Mouse (Mus musculus): Measurements from ENCODE around the gene Rtca. TPM values are rescaled to one million over a fixed set of nuclear protein-coding genes. Genes with fewer than 3 reads are reported as not detected.

Rtca gene
- polyA plus RNA-seq, 1 experiment from 2014 or later = 68.6 TPM

DNA sequence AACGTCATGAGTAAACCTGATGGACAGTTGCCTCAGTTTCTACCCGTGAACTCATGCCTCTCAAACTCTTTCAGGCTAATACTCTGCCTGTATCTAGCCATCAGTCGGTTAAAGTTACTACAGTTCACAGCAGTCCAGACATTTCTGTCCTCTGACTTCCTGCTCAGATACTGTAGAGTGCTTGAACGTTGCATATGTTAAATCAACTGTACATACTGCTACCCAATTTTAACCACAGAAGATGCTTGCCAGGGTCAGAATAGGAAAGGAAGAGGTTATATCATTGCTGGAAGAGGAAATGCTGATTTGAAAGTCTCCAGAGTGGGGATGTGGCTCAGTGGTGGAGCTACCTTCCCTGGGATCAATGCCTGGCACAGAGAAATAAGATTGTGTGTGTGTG, 24.7 kb downstream of the Rtca start:
- WGBS (ENCODE audit: insufficient replicate concordance) = 72% methylated on average over 4 of the region's 4 CpGs
- Histone ChIP-seq H3K9ac (ENCODE audit: low read depth, low read length) (no peak overlapping the region), H3K9me3 (replicated peaks; ENCODE audit: control insufficient read depth, low read length) (no peaks in the 10 kb centered on the region)

DNA sequence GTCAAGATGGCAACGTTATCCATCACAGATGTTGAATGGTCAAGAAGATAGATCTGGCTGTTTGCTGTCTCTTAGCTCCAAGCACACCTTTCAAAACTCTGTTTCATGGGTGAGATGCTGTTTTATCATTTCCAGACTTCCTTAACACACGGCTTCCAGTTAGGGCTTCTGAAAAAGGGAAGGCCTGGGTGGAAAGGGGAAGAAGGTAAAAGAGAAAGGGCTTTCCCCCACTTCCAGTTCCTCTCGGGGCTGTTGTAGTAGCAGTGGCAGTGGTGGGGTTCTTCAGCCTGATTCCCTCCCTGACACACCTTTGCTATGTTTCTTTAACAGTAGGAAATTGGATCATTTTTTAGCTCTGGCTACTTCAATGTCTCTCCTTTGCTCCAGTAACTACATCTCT, 25.3 kb downstream of the Rtca start:
- H3K27me3 ChIP-seq (ENCODE audit: control insufficient read depth, insufficient read depth, low read length) = no peaks in the 10 kb centered on the region
- no peak overlapping the region for H3K9ac ChIP-seq (ENCODE audit: low read depth, low read length)
- H3K4me2 ChIP-seq = no peak overlapping the region
- H3K4me1 ChIP-seq (ENCODE audit: control insufficient read depth, insufficient read depth, low read length) = no peaks in the 10 kb centered on the region
- H3K9me3 ChIP-seq (replicated peaks; ENCODE audit: control insufficient read depth, low read length) = no peaks in the 10 kb centered on the region
- WGBS (ENCODE audit: insufficient replicate concordance) = 66% methylated on average over 3 of the region's 3 CpGs
- ATAC-seq (replicated peaks; ENCODE audit: insufficient number of reproducible peaks, low FRiP score, low TSS enrichment) = no peak
- H3K27ac ChIP-seq (ENCODE audit: low read depth, low read length) = no peak overlapping the region
- H3K36me3 ChIP-seq (ENCODE audit: control insufficient read depth, insufficient read depth, low read length) = peaks cover under 1% of the 10 kb centered on the region; the same call in 1 of the 2 replicates
- no peak overlapping the region for H3K4me3 ChIP-seq (ENCODE audit: low read depth, low read length)

More for the DNA sequence above, 24.7 kb downstream of the Rtca start:
- no peaks in the 10 kb centered on the region for H3K27me3 ChIP-seq (ENCODE audit: control insufficient read depth, insufficient read depth, low read length)
- no peaks in the 10 kb centered on the region for H3K4me1 ChIP-seq (ENCODE audit: control insufficient read depth, insufficient read depth, low read length)
- ATAC-seq (replicated peaks; ENCODE audit: insufficient number of reproducible peaks, low FRiP score, low TSS enrichment) = no peak
- H3K36me3 ChIP-seq (ENCODE audit: control insufficient read depth, insufficient read depth, low read length) = peaks cover 5% of the 10 kb centered on the region
- H3K4me2 ChIP-seq = no peak overlapping the region
- H3K27ac ChIP-seq (ENCODE audit: low read depth, low read length) = no peak overlapping the region
- H3K4me3 ChIP-seq (ENCODE audit: low read depth, low read length) = no peak overlapping the region

DNA sequence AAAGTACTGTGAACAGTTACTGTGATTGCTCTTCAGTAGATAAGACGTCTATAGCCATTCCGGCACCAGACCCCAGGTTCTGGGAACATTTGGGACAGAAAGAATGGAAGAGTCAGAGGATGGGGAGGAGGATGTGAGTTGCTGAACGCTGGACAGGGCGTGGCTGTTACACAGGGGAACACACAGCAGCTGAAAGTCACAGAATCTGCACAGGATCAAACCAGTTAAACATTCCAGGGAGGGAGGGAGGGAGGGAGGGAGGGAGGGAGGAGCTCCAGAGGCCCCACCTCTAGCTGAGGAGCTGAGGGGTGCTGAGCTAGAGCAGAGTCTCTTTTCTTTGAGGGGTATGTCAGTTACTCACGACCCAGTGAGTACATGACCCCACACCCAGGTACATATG, 27.1 kb downstream of the Rtca start:
- ATAC-seq (replicated peaks; ENCODE audit: insufficient number of reproducible peaks, low FRiP score, low TSS enrichment) = no peak
- Histone ChIP-seq H3K36me3 (ENCODE audit: control insufficient read depth, insufficient read depth, low read length) (no peaks in the 10 kb centered on the region), H3K9me3 (replicated peaks; ENCODE audit: control insufficient read depth, low read length) (no peaks in the 10 kb centered on the region), H3K9ac (ENCODE audit: low read depth, low read length) (no peak overlapping the region), H3K27ac (ENCODE audit: low read depth, low read length) (no peak overlapping the region), H3K4me2 (no peak overlapping the region), H3K27me3 (ENCODE audit: control insufficient read depth, insufficient read depth, low read length) (no peaks in the 10 kb centered on the region), H3K4me3 (ENCODE audit: low read depth, low read length) (no peak overlapping the region), H3K4me1 (ENCODE audit: control insufficient read depth, insufficient read depth, low read length) (no peaks in the 10 kb centered on the region)
- WGBS (ENCODE audit: insufficient replicate concordance) = 33% methylated on average over 5 of the region's 5 CpGs

DNA sequence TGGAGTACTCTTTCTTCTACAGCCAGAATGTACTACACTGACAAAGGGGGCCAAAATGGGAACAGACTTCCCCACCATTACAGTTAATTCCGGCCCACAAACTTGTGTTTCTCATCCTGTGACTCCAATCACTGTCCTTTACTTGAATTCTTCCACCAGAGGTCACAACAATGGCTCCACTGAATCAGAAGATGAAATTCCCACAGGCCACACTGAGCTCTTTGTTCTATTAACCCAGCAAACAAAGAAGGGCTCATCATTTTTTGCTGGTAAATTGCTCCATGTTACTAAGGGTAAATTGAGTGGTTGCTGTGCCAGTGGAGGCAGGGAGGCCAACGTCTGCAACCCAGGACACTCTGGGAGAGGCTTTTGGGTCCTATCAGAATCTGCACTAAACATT, 27.9 kb downstream of the Rtca start:
- H3K27me3 ChIP-seq (ENCODE audit: control insufficient read depth, insufficient read depth, low read length) = no peaks in the 10 kb centered on the region
- WGBS (ENCODE audit: insufficient replicate concordance) = 70% methylated on average over 2 of the region's 2 CpGs
- no peak overlapping the region for H3K27ac ChIP-seq (ENCODE audit: low read depth, low read length)
- H3K9ac ChIP-seq (ENCODE audit: low read depth, low read length) = no peak overlapping the region
- no peak for ATAC-seq (replicated peaks; ENCODE audit: insufficient number of reproducible peaks, low FRiP score, low TSS enrichment)
- H3K4me1 ChIP-seq (ENCODE audit: control insufficient read depth, insufficient read depth, low read length) = no peaks in the 10 kb centered on the region
- H3K9me3 ChIP-seq (replicated peaks; ENCODE audit: control insufficient read depth, low read length) = no peaks in the 10 kb centered on the region
- no peaks in the 10 kb centered on the region for H3K36me3 ChIP-seq (ENCODE audit: control insufficient read depth, insufficient read depth, low read length)
- no peak overlapping the region for H3K4me3 ChIP-seq (ENCODE audit: low read depth, low read length)
- no peak overlapping the region for H3K4me2 ChIP-seq

DNA sequence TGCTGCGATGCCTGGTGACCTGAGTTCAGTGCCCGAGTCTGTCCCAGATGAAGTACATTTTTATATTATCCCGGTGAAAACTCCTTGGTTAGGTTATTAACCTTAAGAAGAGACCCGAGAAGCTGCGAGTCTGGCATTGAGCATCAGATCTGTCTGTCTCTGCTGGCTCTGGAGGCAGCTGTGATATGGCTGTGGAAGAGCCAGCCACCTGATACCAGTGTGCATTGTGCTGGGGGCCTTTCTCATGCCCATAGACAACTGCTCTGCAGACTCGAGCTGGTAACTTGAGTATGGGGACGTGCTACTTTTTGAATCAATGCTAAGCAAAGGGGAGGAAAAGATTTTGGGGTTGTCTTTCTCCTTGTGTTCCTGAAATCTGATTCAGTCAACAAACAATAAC, 30.7 kb downstream of the Rtca start:
- Histone ChIP-seq H3K4me3 (ENCODE audit: low read depth, low read length) (no peak overlapping the region), H3K9me3 (replicated peaks; ENCODE audit: control insufficient read depth, low read length) (no peaks in the 10 kb centered on the region), H3K27me3 (ENCODE audit: control insufficient read depth, insufficient read depth, low read length) (no peaks in the 10 kb centered on the region), H3K36me3 (ENCODE audit: control insufficient read depth, insufficient read depth, low read length) (no peaks in the 10 kb centered on the region), H3K4me1 (ENCODE audit: control insufficient read depth, insufficient read depth, low read length) (no peaks in the 10 kb centered on the region), H3K9ac (ENCODE audit: low read depth, low read length) (no peak overlapping the region), H3K27ac (ENCODE audit: low read depth, low read length) (no peak overlapping the region), H3K4me2 (no peak overlapping the region)
- no peak for ATAC-seq (replicated peaks; ENCODE audit: insufficient number of reproducible peaks, low FRiP score, low TSS enrichment)
- WGBS (ENCODE audit: insufficient replicate concordance) = 75% methylated on average over 7 of the region's 7 CpGs

DNA sequence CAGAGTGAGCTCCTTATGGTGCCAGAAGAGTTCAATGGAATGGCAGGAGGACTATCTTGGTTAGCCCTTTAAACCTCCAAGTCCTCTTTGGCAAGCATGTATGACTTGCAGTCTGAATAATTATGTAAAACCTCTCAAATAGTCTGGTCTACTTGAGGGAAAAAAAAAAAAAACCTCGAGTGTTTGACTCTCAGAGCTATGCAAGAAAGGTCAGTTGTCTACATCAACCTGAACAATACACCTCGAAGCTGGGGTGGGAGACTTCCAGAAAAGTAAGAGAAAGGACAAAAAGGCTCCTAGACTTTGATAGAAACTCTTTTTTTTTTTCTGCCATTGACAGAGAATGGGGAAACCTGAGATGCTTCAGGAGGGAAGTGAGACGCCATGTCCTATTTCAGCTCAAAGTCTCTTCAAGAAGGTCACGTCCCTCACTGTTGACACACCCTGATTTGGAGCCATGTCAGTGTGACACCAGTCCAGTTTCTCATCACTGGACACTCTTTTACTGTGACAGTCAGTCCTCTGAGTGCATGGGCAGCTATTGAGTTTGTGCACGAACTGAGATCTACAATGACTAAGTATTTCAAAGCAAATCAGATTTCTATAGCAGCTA, 31.2 kb downstream of the Rtca start:
- no peak overlapping the region for H3K4me3 ChIP-seq (ENCODE audit: low read depth, low read length)
- no peak overlapping the region for H3K27ac ChIP-seq (ENCODE audit: low read depth, low read length)
- no peaks in the 10 kb centered on the region for H3K36me3 ChIP-seq (ENCODE audit: control insufficient read depth, insufficient read depth, low read length)
- no peak for ATAC-seq (replicated peaks; ENCODE audit: insufficient number of reproducible peaks, low FRiP score, low TSS enrichment)
- no peaks in the 10 kb centered on the region for H3K27me3 ChIP-seq (ENCODE audit: control insufficient read depth, insufficient read depth, low read length)
- WGBS (ENCODE audit: insufficient replicate concordance) = 49% methylated on average over 5 of the region's 5 CpGs
- no peaks in the 10 kb centered on the region for H3K9me3 ChIP-seq (replicated peaks; ENCODE audit: control insufficient read depth, low read length)
- H3K9ac ChIP-seq (ENCODE audit: low read depth, low read length) = no peak overlapping the region
- no peaks in the 10 kb centered on the region for H3K4me1 ChIP-seq (ENCODE audit: control insufficient read depth, insufficient read depth, low read length)
- H3K4me2 ChIP-seq = no peak overlapping the region

DNA sequence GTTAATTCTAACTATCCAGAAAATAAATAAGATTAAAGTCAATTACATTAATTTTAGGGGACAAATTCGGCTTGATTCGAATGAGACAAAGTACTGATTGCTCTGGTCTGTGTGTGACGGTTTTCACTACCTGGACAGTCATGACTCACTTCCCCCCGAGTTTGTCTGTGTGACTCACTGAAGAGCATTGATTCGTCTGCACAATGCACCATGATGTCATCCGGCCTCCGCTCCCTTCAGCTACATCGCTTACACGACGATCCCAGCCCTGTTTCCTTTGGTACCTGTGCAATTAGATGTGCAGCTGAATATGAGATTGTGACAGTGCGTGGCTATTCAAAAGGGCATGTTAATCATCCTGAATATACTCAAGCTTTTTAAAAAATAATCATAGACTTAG, 33.4 kb downstream of the Rtca start:
- ATAC-seq (replicated peaks; ENCODE audit: insufficient number of reproducible peaks, low FRiP score, low TSS enrichment) = no peak
- Histone ChIP-seq H3K27ac (ENCODE audit: low read depth, low read length) (no peak overlapping the region), H3K9me3 (replicated peaks; ENCODE audit: control insufficient read depth, low read length) (no peaks in the 10 kb centered on the region), H3K4me1 (ENCODE audit: control insufficient read depth, insufficient read depth, low read length) (no peaks in the 10 kb centered on the region), H3K36me3 (ENCODE audit: control insufficient read depth, insufficient read depth, low read length) (no peaks in the 10 kb centered on the region), H3K4me3 (ENCODE audit: low read depth, low read length) (no peak overlapping the region), H3K4me2 (no peak overlapping the region), H3K9ac (ENCODE audit: low read depth, low read length) (no peak overlapping the region), H3K27me3 (ENCODE audit: control insufficient read depth, insufficient read depth, low read length) (no peaks in the 10 kb centered on the region)
- 63% methylated on average over 11 of the region's 11 CpGs for WGBS (ENCODE audit: insufficient replicate concordance)

DNA sequence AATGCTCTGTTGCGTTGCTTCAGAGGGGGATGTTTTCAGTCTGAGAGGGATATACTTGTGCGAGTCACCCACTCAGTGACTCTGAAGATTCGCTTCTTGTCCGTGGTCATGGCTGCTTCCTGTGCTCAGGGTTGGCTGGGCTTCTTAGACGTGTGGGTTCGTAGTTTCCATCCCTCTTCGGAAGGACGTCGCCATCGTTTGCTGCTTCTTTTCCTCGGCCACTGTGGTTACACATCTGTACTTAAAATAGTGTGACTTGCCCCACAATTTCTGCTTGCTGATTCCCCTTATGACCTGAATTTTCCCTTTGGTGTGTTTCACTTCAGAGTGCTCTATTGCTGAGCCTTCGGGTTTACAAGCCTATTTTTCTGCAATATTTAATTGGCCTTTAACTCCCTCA, 42.3 kb downstream of the Rtca start:
- Histone ChIP-seq H3K9me3 (replicated peaks; ENCODE audit: control insufficient read depth, low read length) (no peaks in the 10 kb centered on the region), H3K9ac (ENCODE audit: low read depth, low read length) (no peak overlapping the region), H3K4me3 (ENCODE audit: low read depth, low read length) (no peak overlapping the region), H3K4me1 (ENCODE audit: control insufficient read depth, insufficient read depth, low read length) (no peaks in the 10 kb centered on the region), H3K27me3 (ENCODE audit: control insufficient read depth, insufficient read depth, low read length) (no peaks in the 10 kb centered on the region), H3K27ac (ENCODE audit: low read depth, low read length) (no peak overlapping the region), H3K36me3 (ENCODE audit: control insufficient read depth, insufficient read depth, low read length) (no peaks in the 10 kb centered on the region), H3K4me2 (no peak overlapping the region)
- 87% methylated on average over 12 of the region's 12 CpGs for WGBS (ENCODE audit: insufficient replicate concordance)
- no peak for ATAC-seq (replicated peaks; ENCODE audit: insufficient number of reproducible peaks, low FRiP score, low TSS enrichment)

DNA sequence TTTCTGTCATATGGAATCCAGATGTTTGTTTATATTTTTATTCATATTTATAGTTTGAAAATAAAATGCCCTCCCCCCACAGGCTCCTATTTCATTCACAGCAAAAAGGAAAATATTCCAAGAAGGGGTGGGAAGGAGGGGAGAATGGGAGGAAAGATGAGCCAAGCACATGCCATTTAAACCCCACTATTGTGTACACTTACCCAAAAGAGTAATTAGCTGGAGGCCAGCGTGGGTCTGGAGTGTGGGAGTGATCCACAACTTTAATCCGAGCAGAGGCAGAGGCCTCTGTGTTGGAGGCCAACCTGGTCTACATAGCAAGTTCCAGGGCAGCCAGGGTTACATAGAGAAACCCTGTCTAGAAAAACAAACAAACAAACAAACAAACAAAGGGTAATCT, 43.7 kb downstream of the Rtca start:
- H3K4me2 ChIP-seq = no peak overlapping the region
- no peak for ATAC-seq (replicated peaks; ENCODE audit: insufficient number of reproducible peaks, low FRiP score, low TSS enrichment)
- H3K9me3 ChIP-seq (replicated peaks; ENCODE audit: control insufficient read depth, low read length) = no peaks in the 10 kb centered on the region
- H3K27ac ChIP-seq (ENCODE audit: low read depth, low read length) = no peak overlapping the region
- 68% methylated on average over 2 of the region's 2 CpGs for WGBS (ENCODE audit: insufficient replicate concordance)
- no peak overlapping the region for H3K9ac ChIP-seq (ENCODE audit: low read depth, low read length)
- H3K4me1 ChIP-seq (ENCODE audit: control insufficient read depth, insufficient read depth, low read length) = no peaks in the 10 kb centered on the region
- H3K36me3 ChIP-seq (ENCODE audit: control insufficient read depth, insufficient read depth, low read length) = no peaks in the 10 kb centered on the region
- no peak overlapping the region for H3K4me3 ChIP-seq (ENCODE audit: low read depth, low read length)
- no peaks in the 10 kb centered on the region for H3K27me3 ChIP-seq (ENCODE audit: control insufficient read depth, insufficient read depth, low read length)
